Mouse (Mus musculus) left cerebral cortex, postnatal 14 days (tissue): ENCODE results near the gene Vmn2r121. TPM values are rescaled to one million over a fixed set of nuclear protein-coding genes. Genes with fewer than 3 reads are reported as not detected.

Experiments used
- DNase-seq, 2 experiments: peaks; one replicate each; pipeline ENCODE4 v3.0.0; 2021 to 2022; ENCODE audit warnings: low spot score in 2 of 2, mixed read lengths in 1 of 2
- intact Hi-C: fragments of 180-260 bp; cut with DNase I; formaldehyde crosslinking; loops from one replicate; pipeline ENCODE4 v1.15.1; 2025
- long read RNA-seq, 2 experiments: library from polyadenylated mRNA; stranded (forward); transcript quantifications; one replicate each; pipeline ENCODE4 v2.0.0; 2021
- total RNA-seq, 2 experiments: library from RNA; stranded (reverse); gene quantifications; 2 replicates each; pipeline ENCODE4 v1.2.3; 2021

The Vmn2r121 gene
- total RNA-seq = not detected
- long read RNA-seq, experiment 1 = 0 reads
- long read RNA-seq, experiment 2 = 0 reads

- no peak for DNase-seq
- intact Hi-C loops = no loop called here
These were observed at the start of gene Vmn2r121 for GRCm38 (mm10) chrX:124135852-124136251. Gene Vmn2r121, minus strand, starts transcription at chrX:124135952.
